Mouse (Mus musculus): ENCODE measurements at regions not wholly inside any gene's neighbourhood (a gene's known extent, or its start where the extent isn't known, plus 50 kb on each side); places are given as distances from the start of the nearest gene placed in this dataset.

GRCm38 (mm10) chr15:67971998-67972397 is 1471.3 kb upstream of the Lrrc6 start:
- Histone ChIP-seq H3K4me3 (replicated peaks) (no peak overlapping the region), H3K4me1 (replicated peaks) (no peaks in the 10 kb centered on the region), H3K9me3 (replicated peaks) (no peaks in the 10 kb centered on the region), H3K27me3 (no peaks in the 10 kb centered on the region), H3K36me3 (replicated peaks) (no peaks in the 10 kb centered on the region), H3K9ac (no peak overlapping the region), H3K4me2 (no peak overlapping the region), H3K27ac (replicated peaks) (no peak overlapping the region)
- WGBS (ENCODE audit: insufficient replicate concordance), result 32% methylated on average over 3 of the region's 3 CpGs
- no peak for ATAC-seq (ENCODE audit: insufficient read depth)

- Histone ChIP-seq H3K27ac (replicated peaks) (no peak overlapping the region), H3K9me3 (replicated peaks) (no peaks in the 10 kb centered on the region), H3K27me3 (no peaks in the 10 kb centered on the region), H3K4me3 (replicated peaks) (no peak overlapping the region), H3K9ac (no peak overlapping the region), H3K4me1 (replicated peaks) (no peaks in the 10 kb centered on the region), H3K4me2 (no peak overlapping the region), H3K36me3 (replicated peaks) (no peaks in the 10 kb centered on the region)
- 52% methylated on average over 2 of the region's 2 CpGs for whole genome bisulfite sequencing (ENCODE audit: insufficient replicate concordance)
- no peak for ATAC-seq (ENCODE audit: insufficient read depth)
Observed at GRCm38 (mm10) chr15:67954216-67954615, 1453.5 kb upstream of the Lrrc6 start.

GRCm38 (mm10) chr15:67950281-67951040 is 1449.8 kb upstream of the Lrrc6 start:
- no peak for ATAC-seq (ENCODE audit: insufficient read depth)
- H3K4me3 ChIP-seq (replicated peaks), result no peak overlapping the region
- no peaks in the 10 kb centered on the region for H3K9me3 ChIP-seq (replicated peaks)
- no peak overlapping the region for H3K4me2 ChIP-seq
- no peaks in the 10 kb centered on the region for H3K36me3 ChIP-seq (replicated peaks)
- no peak overlapping the region for H3K27ac ChIP-seq (replicated peaks)
- WGBS (ENCODE audit: insufficient replicate concordance), result 48% methylated on average over 6 of the region's 6 CpGs
- H3K9ac ChIP-seq, result no peak overlapping the region
- no peaks in the 10 kb centered on the region for H3K4me1 ChIP-seq (replicated peaks)
- no peaks in the 10 kb centered on the region for H3K27me3 ChIP-seq

GRCm38 (mm10) chr15:67944330-67945082 is 1443.8 kb upstream of the Lrrc6 start:
- Histone ChIP-seq H3K4me2 (no peak overlapping the region), H3K27me3 (no peaks in the 10 kb centered on the region), H3K9me3 (replicated peaks) (no peaks in the 10 kb centered on the region), H3K4me1 (replicated peaks) (no peaks in the 10 kb centered on the region), H3K27ac (replicated peaks) (no peak overlapping the region), H3K4me3 (replicated peaks) (no peak overlapping the region), H3K9ac (no peak overlapping the region), H3K36me3 (replicated peaks) (no peaks in the 10 kb centered on the region)
- ATAC-seq (ENCODE audit: insufficient read depth), result no peak
- WGBS (ENCODE audit: insufficient replicate concordance), result 70% methylated on average over 3 of the region's 3 CpGs

- Histone ChIP-seq H3K9ac (no peak overlapping the region), H3K27me3 (no peaks in the 10 kb centered on the region), H3K4me2 (no peak overlapping the region), H3K4me3 (replicated peaks) (no peak overlapping the region), H3K27ac (replicated peaks) (no peak overlapping the region), H3K36me3 (replicated peaks) (no peaks in the 10 kb centered on the region), H3K9me3 (replicated peaks) (no peaks in the 10 kb centered on the region), H3K4me1 (replicated peaks) (no peaks in the 10 kb centered on the region)
- no peak for ATAC-seq (ENCODE audit: insufficient read depth)
Observed at GRCm38 (mm10) chr15:67943046-67943445, 1442.3 kb upstream of the Lrrc6 start.

- Histone ChIP-seq H3K27ac (replicated peaks) (no peak overlapping the region), H3K4me3 (replicated peaks) (no peak overlapping the region), H3K4me1 (replicated peaks) (no peaks in the 10 kb centered on the region), H3K9ac (no peak overlapping the region), H3K9me3 (replicated peaks) (no peaks in the 10 kb centered on the region), H3K36me3 (replicated peaks) (no peaks in the 10 kb centered on the region), H3K4me2 (no peak overlapping the region), H3K27me3 (no peaks in the 10 kb centered on the region)
- 52% methylated on average over 1 of the region's 1 CpGs for WGBS (ENCODE audit: insufficient replicate concordance)
- no peak for ATAC-seq (ENCODE audit: insufficient read depth)
Observed at GRCm38 (mm10) chr15:67940510-67940909, 1439.8 kb upstream of the Lrrc6 start.

- no peak for ATAC-seq (ENCODE audit: insufficient read depth)
- no peaks in the 10 kb centered on the region for H3K4me1 ChIP-seq (replicated peaks)
Observed at GRCm38 (mm10) chr15:67924885-67925284, 1424.2 kb upstream of the Lrrc6 start.

GRCm38 (mm10) chr15:67907034-67907433 is 1406.3 kb upstream of the Lrrc6 start:
- no peak overlapping the region for H3K4me2 ChIP-seq
- no peak overlapping the region for H3K27ac ChIP-seq (replicated peaks)
- no peak overlapping the region for H3K9ac ChIP-seq
- H3K27me3 ChIP-seq, result no peaks in the 10 kb centered on the region
- no peaks in the 10 kb centered on the region for H3K36me3 ChIP-seq (replicated peaks)
- 16% methylated on average over 2 of the region's 2 CpGs for WGBS (ENCODE audit: insufficient replicate concordance)
- no peak overlapping the region for H3K4me3 ChIP-seq (replicated peaks)
- H3K9me3 ChIP-seq (replicated peaks), result no peaks in the 10 kb centered on the region
- ATAC-seq (ENCODE audit: insufficient read depth), result no peak
- no peaks in the 10 kb centered on the region for H3K4me1 ChIP-seq (replicated peaks)

More at GRCm38 (mm10) chr15:67924885-67925284, 1424.2 kb upstream of the Lrrc6 start:
- H3K9me3 ChIP-seq (replicated peaks), result no peaks in the 10 kb centered on the region
- no peak overlapping the region for H3K4me2 ChIP-seq
- no peak overlapping the region for H3K27ac ChIP-seq (replicated peaks)
- no peak overlapping the region for H3K9ac ChIP-seq
- H3K4me3 ChIP-seq (replicated peaks), result no peak overlapping the region
- 31% methylated on average over 2 of the region's 2 CpGs for WGBS (ENCODE audit: insufficient replicate concordance)
- H3K27me3 ChIP-seq, result no peaks in the 10 kb centered on the region
- no peaks in the 10 kb centered on the region for H3K36me3 ChIP-seq (replicated peaks)

- WGBS (ENCODE audit: insufficient replicate concordance), result 46% methylated on average over 1 of the region's 1 CpGs
- no peak overlapping the region for H3K4me3 ChIP-seq (replicated peaks)
- ATAC-seq (ENCODE audit: insufficient read depth), result no peak
Observed at GRCm38 (mm10) chr15:67905279-67905678, 1404.6 kb upstream of the Lrrc6 start.

GRCm38 (mm10) chr15:67904646-67905045 is 1403.9 kb upstream of the Lrrc6 start:
- no peak overlapping the region for H3K9ac ChIP-seq
- H3K4me2 ChIP-seq, result no peak overlapping the region
- no peaks in the 10 kb centered on the region for H3K4me1 ChIP-seq (replicated peaks)
- no peaks in the 10 kb centered on the region for H3K36me3 ChIP-seq (replicated peaks)
- no peaks in the 10 kb centered on the region for H3K9me3 ChIP-seq (replicated peaks)
- H3K4me3 ChIP-seq (replicated peaks), result no peak overlapping the region
- no peak for ATAC-seq (ENCODE audit: insufficient read depth)
- no peak overlapping the region for H3K27ac ChIP-seq (replicated peaks)
- no peaks in the 10 kb centered on the region for H3K27me3 ChIP-seq

More at GRCm38 (mm10) chr15:67905279-67905678, 1404.6 kb upstream of the Lrrc6 start:
- H3K4me2 ChIP-seq, result no peak overlapping the region
- H3K36me3 ChIP-seq (replicated peaks), result no peaks in the 10 kb centered on the region
- no peaks in the 10 kb centered on the region for H3K27me3 ChIP-seq
- H3K9ac ChIP-seq, result no peak overlapping the region
- H3K27ac ChIP-seq (replicated peaks), result no peak overlapping the region
- no peaks in the 10 kb centered on the region for H3K4me1 ChIP-seq (replicated peaks)
- H3K9me3 ChIP-seq (replicated peaks), result no peaks in the 10 kb centered on the region

- ATAC-seq (ENCODE audit: insufficient read depth), result no peak
- H3K4me3 ChIP-seq (replicated peaks), result no peak overlapping the region
- no peaks in the 10 kb centered on the region for H3K9me3 ChIP-seq (replicated peaks)
- H3K27ac ChIP-seq (replicated peaks), result no peak overlapping the region
- no peaks in the 10 kb centered on the region for H3K4me1 ChIP-seq (replicated peaks)
- H3K9ac ChIP-seq, result no peak overlapping the region
- H3K4me2 ChIP-seq, result no peak overlapping the region
- 42% methylated on average over 2 of the region's 2 CpGs for WGBS (ENCODE audit: insufficient replicate concordance)
- no peaks in the 10 kb centered on the region for H3K36me3 ChIP-seq (replicated peaks)
- H3K27me3 ChIP-seq, result no peaks in the 10 kb centered on the region
Observed at GRCm38 (mm10) chr15:67902982-67903381, 1402.3 kb upstream of the Lrrc6 start.
